Comparison of ENCODE assay signal across 10 mouse cellular contexts in genomic region chr12:51703859-51704258, GRCm38 (mm10). TPM values are rescaled to one million over a fixed set of nuclear protein-coding genes. Genes with fewer than 3 reads are reported as not detected.
A peak's percentile ranks its signal among the peaks of the same experiment; 100 is the strongest.
DNase-seq lines count a peak whose midpoint lies in the region; ATAC-seq lines count a peak whose summit lies in the region.
"Had no signal": no experiment of that assay in that cellular context is flagged by ENCODE, and none has a peak within 500 bp of the region (broad histone marks: within the 10 kb centered on the region; RNA-seq: fewer than 3 reads in every experiment).

No protein-coding gene starts in this region.

- H3K27me3 ChIP-seq in embryonic facial prominence, embryonic 14.5 days (replicated peaks; ENCODE audit: control insufficient read depth, insufficient read depth, low read length) = no peaks in the 10 kb centered on the region
- H3K27me3 ChIP-seq in neural tube, embryonic 11.5 days (ENCODE audit: control insufficient read depth, insufficient read depth, low read length) = no peaks in the 10 kb centered on the region

- WGBS in embryonic facial prominence, embryonic 14.5 days = 16% methylated on average over 1 of the region's 1 CpGs
- WGBS in neural tube, embryonic 11.5 days = 14% methylated on average over 1 of the region's 1 CpGs

- H3K4me3 ChIP-seq in embryonic facial prominence, embryonic 14.5 days (ENCODE audit: low read depth, low read length) = no peak overlapping the region
- H3K4me3 ChIP-seq in neural tube, embryonic 11.5 days (ENCODE audit: low read depth, low read length) = no peak overlapping the region

- no peaks in the 10 kb centered on the region; the same call in 1 of the 2 replicates for H3K36me3 ChIP-seq in embryonic facial prominence, embryonic 14.5 days (ENCODE audit: control insufficient read depth, insufficient read depth, low read length)
- no peaks in the 10 kb centered on the region for H3K36me3 ChIP-seq in neural tube, embryonic 11.5 days (ENCODE audit: control insufficient read depth, insufficient read depth, low read length)

- H3K9ac ChIP-seq in embryonic facial prominence, embryonic 14.5 days (ENCODE audit: low read depth, low read length) = no peak overlapping the region
- no peak overlapping the region for H3K9ac ChIP-seq in neural tube, embryonic 11.5 days (ENCODE audit: low read length)
- H3K9ac ChIP-seq: lung, embryonic 14.5 days had no signal

- peak; percentile 79 for ATAC-seq in embryonic facial prominence, embryonic 14.5 days (ENCODE audit: low read depth)
- ATAC-seq in neural tube, embryonic 11.5 days (ENCODE audit: insufficient read depth, low FRiP score, low TSS enrichment) = no peak; the same call in 1 of the 2 replicates

- H3K4me1 ChIP-seq in embryonic facial prominence, embryonic 14.5 days (ENCODE audit: control insufficient read depth, insufficient read depth, low read length) = no peaks in the 10 kb centered on the region
- peaks cover 5% of the 10 kb centered on the region; the same call in 1 of the 2 replicates for H3K4me1 ChIP-seq in neural tube, embryonic 11.5 days (ENCODE audit: control insufficient read depth, insufficient read depth, low read length)

- 0 out of 2 replicates have a peak, but pooled peaks cover 5% of the 10 kb centered on the region for H3K9me3 ChIP-seq in embryonic facial prominence, embryonic 14.5 days (ENCODE audit: control insufficient read depth, low read length)
- no peaks in the 10 kb centered on the region for H3K9me3 ChIP-seq in neural tube, embryonic 11.5 days (ENCODE audit: control insufficient read depth, low read length)

- peak; percentile 12 for DNase-seq in lung, postnatal 36 days
- DNase-seq in lung, postnatal 4 days = no peak
- DNase-seq in ZHBTc4 (ENCODE audit: low read depth, low spot score) = peak; percentile 43
- DNase-seq in embryonic facial prominence, embryonic 14.5 days (ENCODE audit: low spot score) = peak; percentile 70
- peak; percentile 23 for DNase-seq in neural tube, embryonic 11.5 days (ENCODE audit: low spot score)
- no peak for DNase-seq in left cerebral cortex, adult 8-10 months (ENCODE audit: low spot score in 2 of 2)
- no peak for DNase-seq in thymus, postnatal 14 days
- DNase-seq: kidney, adult 11 months; lung, embryonic 14.5 days had no signal

- H3K4me2 ChIP-seq in embryonic facial prominence, embryonic 14.5 days (ENCODE audit: low read depth, low read length) = no peak overlapping the region
- H3K4me2 ChIP-seq in neural tube, embryonic 11.5 days (ENCODE audit: low read depth) = no peak overlapping the region
- H3K4me2 ChIP-seq: heart, embryonic 11.5 days; lung, embryonic 14.5 days had no signal

- H3K27ac ChIP-seq in embryonic facial prominence, embryonic 14.5 days (replicated peaks; ENCODE audit: low read depth, low read length) = no peak overlapping the region
- H3K27ac ChIP-seq in neural tube, embryonic 11.5 days (ENCODE audit: low read depth, low read length) = no peak overlapping the region

RNA-seq across cellular contexts. Expression of gene Strn3, which starts 12.2 kb away (rescaled TPM):
- polyA plus RNA-seq in embryonic facial prominence, embryonic 14.5 days (2014; fragmentation: Nextera tagmentation; extraction: Ambion mirVana) = 68.8 and 70.2 TPM in 2 replicates
- polyA plus RNA-seq in neural tube, embryonic 11.5 days (2014; fragmentation: Nextera tagmentation; extraction: Ambion mirVana) = 57.7 and 60.1 TPM in 2 replicates
- 10 to 100 TPM; 83.8 to 90.6 (median 86.9) TPM for total RNA-seq in left cerebral cortex, adult 8-10 months (2022)

RNA-seq across cellular contexts. Expression of gene Ap4s1, which starts 13.0 kb away (rescaled TPM):
- 29.7 and 35.8 TPM in 2 replicates for polyA plus RNA-seq in embryonic facial prominence, embryonic 14.5 days (2014; fragmentation: Nextera tagmentation; extraction: Ambion mirVana)
- polyA plus RNA-seq in neural tube, embryonic 11.5 days (2014; fragmentation: Nextera tagmentation; extraction: Ambion mirVana) = 44.2 and 50.1 TPM in 2 replicates
- total RNA-seq in left cerebral cortex, adult 8-10 months (2022) = 10 to 100 TPM; 58.0 to 65.7 (median 61.2) TPM

Comparison
In these comparisons a context has a peak if more than half of its experiments do, and no peak if none do; other contexts are left out.
1. DNase-seq: peak in lung, postnatal 36 days (single experiment), ZHBTc4 (single experiment), embryonic facial prominence, embryonic 14.5 days (single experiment) and neural tube, embryonic 11.5 days (single experiment); none in lung, postnatal 4 days (0 of 2), left cerebral cortex, adult 8-10 months (0 of 2) and thymus, postnatal 14 days (single experiment).